Mouse (Mus musculus) E14TG2a.4 (cell line): ENCODE results near the gene Trappc11.

Experiments used
- H3K27me3 ChIP-seq: 2 replicates; pipeline ENCODE4 v1.6.1; 2014; ENCODE audit warnings: low read length, control low read depth; ENCODE audit not compliant: insufficient read depth
- H3K36me3 ChIP-seq: 2 replicates; pipeline ENCODE4 v1.6.1; 2014; ENCODE audit warnings: low read length, control low read depth; ENCODE audit not compliant: insufficient read depth
- H3K4me1 ChIP-seq: replicated peaks from 2 replicates; pipeline ENCODE4 v1.6.1; 2014; ENCODE audit warnings: low read depth, low read length, control low read depth
- H3K4me3 ChIP-seq: replicated peaks from 2 replicates; pipeline ENCODE4 v1.5.1; 2014; ENCODE audit warnings: mild to moderate bottlenecking, low read length
- H3K9me3 ChIP-seq: 2 replicates; pipeline ENCODE4 v1.6.1; 2014; ENCODE audit warnings: low read length, control low read depth
- CTCF ChIP-seq: conservative IDR thresholded peaks from 2 replicates; pipeline ENCODE4 v1.5.1; 2014; ENCODE audit warnings: low read length
- NANOG ChIP-seq: IDR thresholded peaks from 2 replicates; pipeline ENCODE4 v1.6.1; 2014; ENCODE audit warnings: borderline replicate concordance, low read length, mixed read lengths
- POU5F1 ChIP-seq: IDR thresholded peaks from 2 replicates; pipeline ENCODE4 v1.6.1; 2014; ENCODE audit warnings: low read length, borderline replicate concordance

The Trappc11 gene

DNA sequence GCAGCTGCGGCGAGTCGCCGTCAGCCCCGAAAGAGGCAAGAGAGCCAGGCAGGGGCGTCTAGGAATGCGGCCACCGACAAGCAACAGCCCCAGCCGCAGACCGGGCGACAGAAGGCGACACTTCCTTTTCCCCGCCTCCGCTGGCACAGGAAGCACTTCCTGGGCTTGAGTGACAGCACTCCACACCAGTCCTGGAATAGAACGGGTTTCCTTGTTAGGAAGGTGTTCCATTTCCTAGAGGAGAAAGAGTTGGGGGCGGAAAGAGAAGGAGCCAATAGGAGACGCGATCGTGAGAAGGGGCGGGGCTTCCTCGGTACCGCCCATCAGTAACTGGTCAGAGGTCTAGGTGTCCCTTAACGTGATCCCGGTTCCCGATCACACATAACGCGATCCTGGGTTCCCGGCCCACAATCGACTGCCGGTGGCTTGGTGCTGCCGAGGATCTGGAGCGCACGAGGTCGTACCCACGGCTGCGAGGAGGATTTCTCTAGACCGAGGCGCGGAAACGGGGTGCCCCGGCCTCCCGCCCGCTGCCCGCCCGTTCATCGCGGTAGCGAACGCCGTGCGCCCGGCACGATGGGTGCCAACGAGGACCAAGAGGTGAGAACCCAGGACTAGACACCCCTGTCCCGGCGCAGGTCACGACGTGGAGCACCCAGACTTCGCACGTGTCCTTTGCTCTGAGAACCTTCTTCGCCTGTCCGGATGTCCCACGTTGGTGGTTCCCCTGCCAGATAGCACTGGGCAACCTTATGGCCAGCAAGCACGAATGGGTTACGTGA lies at the start of gene Trappc11, which contains the start of gene Rwdd4a:
Gene Trappc11, minus strand, starts transcription at position 127 of the 782 bp plus-strand sequence.
Gene Rwdd4a, plus strand, starts transcription at position 321 of the 782 bp plus-strand sequence.
- peak within 1 kb of the TSS; percentile 93 for H3K4me3 ChIP-seq
- peaks cover 30% of the 10 kb centered on the region for H3K36me3 ChIP-seq
- TF ChIP-seq NANOG = no peak
- TF ChIP-seq CTCF = no peak
- TF ChIP-seq POU5F1 = no peak

GRCm38 (mm10) chr8:47581454-47581853 lies 48.2 kb upstream of the Trappc11 start:
- no peak for TF ChIP-seq POU5F1
- no peak for TF ChIP-seq NANOG
- no peak for TF ChIP-seq CTCF
- Histone ChIP-seq H3K4me3 (no peak overlapping the region), H3K9me3 (peaks cover 7% of the 10 kb centered on the region)

More for the DNA sequence above, at the start of gene Trappc11, which contains the start of gene Rwdd4a:
- Histone ChIP-seq H3K4me1 (peaks cover 20% of the 10 kb centered on the region), H3K27me3 (no peaks in the 10 kb centered on the region), H3K9me3 (no peaks in the 10 kb centered on the region)

GRCm38 (mm10) chr8:47573482-47573881 lies 40.2 kb upstream of the Trappc11 start:
- Histone ChIP-seq H3K9me3 (peaks cover 8% of the 10 kb centered on the region), H3K4me3 (no peak overlapping the region), H3K4me1 (no peaks in the 10 kb centered on the region), H3K36me3 (no peaks in the 10 kb centered on the region), H3K27me3 (no peaks in the 10 kb centered on the region; the same call in 1 of the 2 replicates)
- TF ChIP-seq NANOG = no peak
- no peak for TF ChIP-seq POU5F1
- TF ChIP-seq CTCF = no peak

More at GRCm38 (mm10) chr8:47581454-47581853, 48.2 kb upstream of the Trappc11 start:
- Histone ChIP-seq H3K4me1 (no peaks in the 10 kb centered on the region; the same call in 1 of the 2 replicates), H3K36me3 (no peaks in the 10 kb centered on the region), H3K27me3 (no peaks in the 10 kb centered on the region)

DNA sequence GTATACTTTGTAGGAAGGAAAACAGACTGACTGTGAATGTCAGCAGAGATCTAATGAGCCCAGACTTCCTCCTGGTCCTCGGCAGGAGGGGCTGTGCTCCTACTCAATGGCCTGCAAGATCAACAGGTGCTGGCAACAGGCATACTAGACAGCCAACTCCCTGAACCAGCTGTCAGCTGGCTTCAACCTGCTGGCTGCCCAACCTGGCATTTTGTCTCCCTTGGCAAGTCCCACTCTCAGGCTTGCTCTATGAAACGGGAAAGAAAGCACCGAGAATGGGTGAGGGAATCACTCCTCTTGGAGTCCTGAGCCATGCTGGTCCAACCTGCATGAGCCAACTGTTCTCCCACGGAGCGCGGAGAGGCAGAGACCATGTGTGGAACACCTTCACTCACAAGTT lies 36.9 kb upstream of the Trappc11 start:
- no peaks in the 10 kb centered on the region; the same call in 1 of the 2 replicates for H3K27me3 ChIP-seq
- H3K36me3 ChIP-seq = no peaks in the 10 kb centered on the region
- TF ChIP-seq NANOG (no peak), CTCF (no peak), POU5F1 (no peak)

GRCm38 (mm10) chr8:47568098-47568497 lies 34.8 kb upstream of the Trappc11 start:
- H3K9me3 ChIP-seq = no peaks in the 10 kb centered on the region
- TF ChIP-seq CTCF = no peak
- peaks cover 5% of the 10 kb centered on the region; the same call in 1 of the 2 replicates for H3K4me1 ChIP-seq
- no peaks in the 10 kb centered on the region for H3K27me3 ChIP-seq
- no peak overlapping the region for H3K4me3 ChIP-seq
- H3K36me3 ChIP-seq = no peaks in the 10 kb centered on the region

More for the DNA sequence above, 36.9 kb upstream of the Trappc11 start:
- no peak overlapping the region for H3K4me3 ChIP-seq
- H3K4me1 ChIP-seq = peaks cover 5% of the 10 kb centered on the region; the same call in 1 of the 2 replicates
- no peaks in the 10 kb centered on the region for H3K9me3 ChIP-seq

GRCm38 (mm10) chr8:47566551-47566950 lies 33.3 kb upstream of the Trappc11 start:
- Histone ChIP-seq H3K4me3 (no peak overlapping the region), H3K4me1 (peaks cover 5% of the 10 kb centered on the region; the same call in 1 of the 2 replicates), H3K36me3 (no peaks in the 10 kb centered on the region), H3K27me3 (no peaks in the 10 kb centered on the region), H3K9me3 (no peaks in the 10 kb centered on the region)
- no peak for TF ChIP-seq NANOG
- TF ChIP-seq CTCF = no peak
- no peak for TF ChIP-seq POU5F1

GRCm38 (mm10) chr8:47560801-47561200 lies 27.5 kb upstream of the Trappc11 start:
- Histone ChIP-seq H3K27me3 (no peaks in the 10 kb centered on the region), H3K36me3 (no peaks in the 10 kb centered on the region), H3K4me1 (peaks cover 4% of the 10 kb centered on the region; the same call in 1 of the 2 replicates), H3K9me3 (peaks cover 6% of the 10 kb centered on the region; the same call in 1 of the 2 replicates), H3K4me3 (no peak overlapping the region)
- TF ChIP-seq NANOG (no peak), POU5F1 (no peak), CTCF (no peak)

- no peaks in the 10 kb centered on the region for H3K27me3 ChIP-seq
- peaks cover 8% of the 10 kb centered on the region; the same call in 1 of the 2 replicates for H3K4me1 ChIP-seq
- peaks cover under 1% of the 10 kb centered on the region; the same call in 1 of the 2 replicates for H3K36me3 ChIP-seq
- H3K4me3 ChIP-seq = no peak overlapping the region
- TF ChIP-seq POU5F1 (no peak), CTCF (no peak), NANOG (no peak)
- peaks cover 7% of the 10 kb centered on the region for H3K9me3 ChIP-seq
Measured at GRCm38 (mm10) chr8:47558274-47558673, 25.0 kb upstream of the Trappc11 start.

- H3K4me1 ChIP-seq = peaks cover 8% of the 10 kb centered on the region; the same call in 1 of the 2 replicates
- TF ChIP-seq CTCF (no peak), NANOG (no peak), POU5F1 (no peak)
- H3K36me3 ChIP-seq = peaks cover 9% of the 10 kb centered on the region
- no peak overlapping the region for H3K4me3 ChIP-seq
- H3K9me3 ChIP-seq = peaks cover 9% of the 10 kb centered on the region
- H3K27me3 ChIP-seq = no peaks in the 10 kb centered on the region
Measured at GRCm38 (mm10) chr8:47556446-47556845, 23.2 kb upstream of the Trappc11 start.
